8 mouse cellular contexts compared by ENCODE assay signal in genomic region chr6:114397280-114397679, GRCm38 (mm10). TPM values are rescaled to one million over a fixed set of nuclear protein-coding genes. Genes with fewer than 3 reads are reported as not detected.
DNase-seq lines count a peak whose midpoint lies in the region; ATAC-seq and TF ChIP-seq lines count a peak whose summit lies in the region.

No protein-coding gene starts in this region.

- H3K27me3 ChIP-seq in lung, embryonic 16.5 days (ENCODE audit: control insufficient read depth, insufficient read depth, low read depth, low read length), result peaks cover 50% of the 10 kb centered on the region
- H3K27me3 ChIP-seq in forebrain, embryonic 13.5 days, result peaks cover 44% of the 10 kb centered on the region
- peaks cover 91% of the 10 kb centered on the region for H3K27me3 ChIP-seq in limb, embryonic 13.5 days
- no peaks in the 10 kb centered on the region for H3K27me3 ChIP-seq in small intestine, adult 2 months (ENCODE audit: control insufficient read depth, insufficient read depth, low read length)

- peaks cover 15% of the 10 kb centered on the region for H3K4me1 ChIP-seq in lung, embryonic 16.5 days (replicated peaks; ENCODE audit: control insufficient read depth, insufficient read depth, low read length)
- peaks cover 30% of the 10 kb centered on the region for H3K4me1 ChIP-seq in forebrain, embryonic 13.5 days
- peaks cover 17% of the 10 kb centered on the region for H3K4me1 ChIP-seq in limb, embryonic 13.5 days
- peaks cover 19% of the 10 kb centered on the region for H3K4me1 ChIP-seq in small intestine, adult 2 months (ENCODE audit: control insufficient read depth, insufficient read depth, insufficient read length, low read length)

- DNase-seq in lung, postnatal 4 days, result no peak
- no peak for DNase-seq in B cell, adult 2 months
- no peak for DNase-seq in embryo, embryonic 9.5 days (ENCODE audit: extremely low spot score)
- DNase-seq in frontal cortex, postnatal 10 days (ENCODE audit: low spot score in 2 of 2), result no peak

- no peak for TF ChIP-seq CTCF in small intestine, adult 2 months (IDR thresholded peaks at IDR 0.05; ENCODE audit: extremely low read depth, insufficient read length, insufficient replicate concordance, low read depth, low read length)

- TF ChIP-seq POLR2A in small intestine, adult 2 months (IDR thresholded peaks at IDR 0.05; ENCODE audit: low read depth, low read length), result no peak

- no peak overlapping the region for H3K9ac ChIP-seq in lung, embryonic 16.5 days (ENCODE audit: low read length)
- H3K9ac ChIP-seq in forebrain, embryonic 13.5 days, result peak overlapping the region; percentile 64
- H3K9ac ChIP-seq in limb, embryonic 13.5 days, result no peak overlapping the region

- no peaks in the 10 kb centered on the region for H3K36me3 ChIP-seq in lung, embryonic 16.5 days (ENCODE audit: control insufficient read depth, insufficient read depth, low read length)
- no peaks in the 10 kb centered on the region for H3K36me3 ChIP-seq in forebrain, embryonic 13.5 days (ENCODE audit: poor library complexity, severe bottlenecking)
- H3K36me3 ChIP-seq in limb, embryonic 13.5 days, result no peaks in the 10 kb centered on the region
- no peaks in the 10 kb centered on the region for H3K36me3 ChIP-seq in small intestine, adult 2 months (ENCODE audit: control insufficient read depth, insufficient read depth, low read length)

- peak overlapping the region; percentile 96 for H3K4me2 ChIP-seq in lung, embryonic 16.5 days (ENCODE audit: low read depth, low read length)
- H3K4me2 ChIP-seq in forebrain, embryonic 13.5 days, result peak overlapping the region; percentile 97
- H3K4me2 ChIP-seq in limb, embryonic 13.5 days (replicated peaks), result peak overlapping the region; percentile 97

- H3K4me3 ChIP-seq in lung, embryonic 16.5 days (ENCODE audit: low read length), result peak overlapping the region; percentile 52
- H3K4me3 ChIP-seq in forebrain, embryonic 13.5 days, result peak overlapping the region; percentile 55
- peak overlapping the region; percentile 53 for H3K4me3 ChIP-seq in limb, embryonic 13.5 days
- peak overlapping the region; percentile 81 for H3K4me3 ChIP-seq in small intestine, adult 2 months (ENCODE audit: low read depth, low read length)

- no peak for ATAC-seq in lung, embryonic 16.5 days (ENCODE audit: low read depth)
- ATAC-seq in forebrain, embryonic 13.5 days, result no peak
- ATAC-seq in limb, embryonic 13.5 days (ENCODE audit: low FRiP score, low read depth), result no peak

- no peak overlapping the region for H3K27ac ChIP-seq in lung, embryonic 16.5 days (ENCODE audit: low read length)
- no peak overlapping the region for H3K27ac ChIP-seq in forebrain, embryonic 13.5 days
- H3K27ac ChIP-seq in limb, embryonic 13.5 days, result no peak overlapping the region
- H3K27ac ChIP-seq in small intestine, adult 2 months (ENCODE audit: insufficient read depth, low read depth, low read length), result peak overlapping the region; percentile 57

- H3K9me3 ChIP-seq in lung, embryonic 16.5 days (ENCODE audit: control insufficient read depth, low read length), result no peaks in the 10 kb centered on the region
- no peaks in the 10 kb centered on the region for H3K9me3 ChIP-seq in forebrain, embryonic 13.5 days (replicated peaks)
- H3K9me3 ChIP-seq in limb, embryonic 13.5 days, result peaks cover 4% of the 10 kb centered on the region; the same call in 1 of the 2 replicates

- 6% methylated on average over 11 of the region's 11 CpGs for WGBS in lung, embryonic 16.5 days
- WGBS in forebrain, embryonic 13.5 days, result 3% methylated on average over 11 of the region's 11 CpGs
- WGBS in limb, embryonic 13.5 days, result 6% methylated on average over 11 of the region's 11 CpGs
- WGBS in small intestine, adult 2 months, result 11% methylated on average over 11 of the region's 11 CpGs

RNA-seq across cellular contexts. Expression of gene Hrh1, which starts 0.5 kb away (rescaled TPM):
- polyA plus RNA-seq in lung, embryonic 16.5 days (2015; fragmentation: Nextera tagmentation; extraction: Ambion mirVana), result 0.26 TPM in 1 of 2 replicates, not detected in the other
- 0.41 and 0.55 TPM in 2 replicates for polyA plus RNA-seq in forebrain, embryonic 13.5 days (2015; fragmentation: Nextera tagmentation; extraction: Ambion mirVana)
- 0.27 TPM in 1 of 2 replicates, not detected in the other for polyA plus RNA-seq in limb, embryonic 13.5 days (2015; fragmentation: Nextera tagmentation; extraction: Ambion mirVana)
- 0.71 and 2.3 TPM in 2 replicates for polyA plus RNA-seq in small intestine, adult 2 months (2012; rRNA removed)
